Mouse (Mus musculus) CH12.LX (cell line): ENCODE measurements at regions not wholly inside any gene's neighbourhood (a gene's known extent, or its start where the extent isn't known, plus 50 kb on each side); places are given as distances from the start of the nearest gene placed in this dataset.

Experiments used
- CTCF ChIP-seq, 2 experiments: IDR thresholded peaks in 1 of 2; conservative IDR thresholded peaks in 1 of 2; 2 replicates each; pipeline ENCODE4 v1.5.1; 2011 to 2012; ENCODE audit warnings: low read depth in 2 of 2, low read length in 2 of 2, improper control_type of control experiment in 1 of 2, inconsistent platforms in 1 of 2, mild to moderate bottlenecking in 1 of 2, moderate library complexity in 1 of 2
- POLR2A ChIP-seq: IDR thresholded peaks from 2 replicates; pipeline ENCODE4 v1.6.1; 2011; ENCODE audit warnings: low read depth, mild to moderate bottlenecking, improper control_type of control experiment, low read length
- SMC3 ChIP-seq: IDR thresholded peaks from 2 replicates; pipeline ENCODE4 v1.6.1; 2011; ENCODE audit warnings: low read depth, low read length, improper control_type of control experiment
- USF1 ChIP-seq: IDR thresholded peaks from 2 replicates; pipeline ENCODE4 v1.6.1; 2014; ENCODE audit warnings: low read depth, mild to moderate bottlenecking, inconsistent platforms, low read length, improper control_type of control experiment

DNA sequence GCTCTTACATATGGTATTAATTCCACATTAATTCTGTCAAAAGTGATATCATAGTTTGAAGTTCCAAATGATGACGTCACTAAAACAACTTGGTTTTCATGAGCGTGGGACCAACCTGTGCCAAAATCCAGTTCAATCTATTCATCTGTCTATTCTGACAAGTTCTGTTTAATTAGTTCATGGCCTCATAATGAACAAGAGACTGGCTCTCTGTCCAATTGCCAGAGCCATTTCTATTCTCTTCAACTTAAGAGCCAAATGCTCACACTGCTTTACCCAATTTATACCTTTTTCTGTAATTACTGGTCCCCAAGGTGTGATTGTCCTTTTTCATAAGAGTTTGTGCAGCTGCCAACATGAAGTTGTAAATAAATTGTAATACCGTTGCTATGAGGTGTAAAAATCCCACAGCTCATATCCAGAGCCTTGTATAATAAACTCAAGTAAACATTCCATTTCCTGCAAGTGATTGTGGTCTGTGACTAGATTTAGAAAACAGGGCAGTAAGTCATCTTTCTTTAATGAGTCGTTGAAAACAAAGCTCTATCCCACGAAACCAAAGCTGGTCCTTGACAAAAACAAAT, 446.2 kb downstream of the Rab28 start:
- TF ChIP-seq POLR2A (no peak), SMC3 (no peak), CTCF (conservative IDR thresholded peaks at IDR 0.05 in 1 of 2, IDR thresholded peaks at IDR 0.05 in 1 of 2; ENCODE audit: low read depth in 2 of 2, low read length in 2 of 2) (no peak), USF1 (no peak)
